Mouse (Mus musculus): ENCODE measurements around the gene Agr3. TPM values are rescaled to one million over a fixed set of nuclear protein-coding genes. Genes with fewer than 3 reads are reported as not detected.

Gene Agr3
- polyA plus RNA-seq, 1 experiment = 0.18 TPM

GRCm38 (mm10) chr12:35979625-35980024, 54.2 kb downstream of the Agr3 start:
- WGBS = 93% methylated on average over 5 of the region's 5 CpGs
- TF ChIP-seq CTCF (IDR thresholded peaks at IDR 0.05; ENCODE audit: borderline replicate concordance, control insufficient read depth, extremely low read depth, insufficient read depth, low read length, poor library complexity) = no peak
- no peak for TF ChIP-seq POLR2A (IDR thresholded peaks at IDR 0.05; ENCODE audit: control insufficient read depth, extremely low read depth, insufficient read depth, low read length, poor library complexity)
- DNase-seq = no peak

DNA sequence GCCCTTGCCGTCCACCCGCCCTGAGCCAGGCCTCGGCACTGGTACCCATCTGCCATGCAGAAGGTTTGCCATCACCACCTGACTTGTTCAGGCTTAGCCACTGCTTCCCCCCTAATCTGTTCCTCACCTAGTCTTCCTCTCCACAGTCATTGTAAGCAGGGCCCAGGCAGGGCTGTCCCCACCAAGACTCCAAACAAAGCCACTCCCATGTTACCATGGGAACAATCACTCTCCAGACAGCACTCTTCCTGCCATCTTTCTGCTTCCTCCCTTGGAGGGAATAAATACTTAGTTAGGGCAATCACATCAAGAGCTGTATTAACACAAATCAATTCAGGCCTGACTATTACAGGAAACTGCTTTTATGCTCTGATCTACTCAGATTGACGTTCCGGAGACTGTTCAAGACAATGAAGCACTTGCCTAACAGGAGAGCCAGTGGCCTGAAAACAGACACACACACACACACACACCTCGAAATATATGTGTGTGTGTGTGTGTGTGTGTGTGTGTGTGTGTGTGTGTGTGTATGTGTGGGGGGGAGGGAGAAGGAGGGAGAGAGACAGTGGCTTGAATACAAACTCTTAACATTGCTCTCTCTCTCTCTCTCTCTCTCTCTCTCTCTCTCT, 56.4 kb downstream of the Agr3 start:
- H3K36me3 ChIP-seq (ENCODE audit: control insufficient read depth, insufficient read depth, low read length) = no peaks in the 10 kb centered on the region
- WGBS = 30% methylated on average over 6 of the region's 6 CpGs
- peaks cover 7% of the 10 kb centered on the region for H3K4me1 ChIP-seq (replicated peaks; ENCODE audit: control insufficient read depth, insufficient read depth, low read length)
- no peak overlapping the region for H3K4me3 ChIP-seq (ENCODE audit: control insufficient read depth, insufficient read depth, low read length)
- DNase-seq = no peak
- no peaks in the 10 kb centered on the region for H3K27me3 ChIP-seq (ENCODE audit: control insufficient read depth, insufficient read depth, low read length)
- H3K27ac ChIP-seq (ENCODE audit: control insufficient read depth, insufficient read depth, low read length) = no peak overlapping the region
- no peak for TF ChIP-seq POLR2A (IDR thresholded peaks at IDR 0.05; ENCODE audit: control insufficient read depth, extremely low read depth, insufficient read depth, low read length, poor library complexity)
- TF ChIP-seq CTCF (IDR thresholded peaks at IDR 0.05; ENCODE audit: borderline replicate concordance, control insufficient read depth, extremely low read depth, insufficient read depth, low read length, poor library complexity) = no peak

More at GRCm38 (mm10) chr12:35979625-35980024, 54.2 kb downstream of the Agr3 start:
- no peaks in the 10 kb centered on the region for H3K27me3 ChIP-seq (ENCODE audit: control insufficient read depth, insufficient read depth, low read length)
- H3K4me1 ChIP-seq (replicated peaks; ENCODE audit: control insufficient read depth, insufficient read depth, low read length) = peaks cover 7% of the 10 kb centered on the region
- no peak overlapping the region for H3K27ac ChIP-seq (ENCODE audit: control insufficient read depth, insufficient read depth, low read length)
- H3K4me3 ChIP-seq (ENCODE audit: control insufficient read depth, insufficient read depth, low read length) = no peak overlapping the region
- no peaks in the 10 kb centered on the region for H3K36me3 ChIP-seq (ENCODE audit: control insufficient read depth, insufficient read depth, low read length)

DNA sequence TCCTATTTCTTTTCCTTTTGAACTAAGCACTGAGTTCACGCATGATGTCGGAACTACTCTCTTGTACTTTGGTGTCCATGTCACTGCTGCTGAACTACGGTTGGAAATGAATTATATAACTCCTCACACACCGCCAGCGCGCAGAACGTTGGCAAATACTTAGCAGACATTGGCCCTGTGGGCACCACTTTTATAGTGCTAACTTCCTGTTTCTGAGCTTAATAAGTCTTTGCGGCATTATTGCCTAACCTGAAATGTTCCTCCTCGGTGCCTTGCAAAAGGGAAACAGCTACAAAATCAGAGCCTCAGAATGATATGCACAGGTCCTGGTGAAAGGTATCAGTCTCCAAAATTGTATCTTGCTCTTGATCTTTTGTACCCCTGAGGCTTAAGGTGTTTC, 58.1 kb downstream of the Agr3 start:
- Histone ChIP-seq H3K36me3 (ENCODE audit: control insufficient read depth, insufficient read depth, low read length) (no peaks in the 10 kb centered on the region), H3K4me1 (replicated peaks; ENCODE audit: control insufficient read depth, insufficient read depth, low read length) (peaks cover 7% of the 10 kb centered on the region), H3K27ac (ENCODE audit: control insufficient read depth, insufficient read depth, low read length) (no peak overlapping the region), H3K27me3 (ENCODE audit: control insufficient read depth, insufficient read depth, low read length) (no peaks in the 10 kb centered on the region), H3K4me3 (ENCODE audit: control insufficient read depth, insufficient read depth, low read length) (no peak overlapping the region)
- no peak for DNase-seq
- TF ChIP-seq POLR2A (IDR thresholded peaks at IDR 0.05; ENCODE audit: control insufficient read depth, extremely low read depth, insufficient read depth, low read length, poor library complexity) (no peak), CTCF (IDR thresholded peaks at IDR 0.05; ENCODE audit: borderline replicate concordance, control insufficient read depth, extremely low read depth, insufficient read depth, low read length, poor library complexity) (no peak)
- 14% methylated on average over 9 of the region's 9 CpGs for WGBS

GRCm38 (mm10) chr12:35984743-35985142, 59.3 kb downstream of the Agr3 start:
- WGBS = 98% methylated on average over 5 of the region's 5 CpGs
- H3K4me1 ChIP-seq (replicated peaks; ENCODE audit: control insufficient read depth, insufficient read depth, low read length) = peaks cover 7% of the 10 kb centered on the region
- no peak overlapping the region for H3K4me3 ChIP-seq (ENCODE audit: control insufficient read depth, insufficient read depth, low read length)
- no peaks in the 10 kb centered on the region for H3K36me3 ChIP-seq (ENCODE audit: control insufficient read depth, insufficient read depth, low read length)
- no peak for DNase-seq
- H3K27me3 ChIP-seq (ENCODE audit: control insufficient read depth, insufficient read depth, low read length) = no peaks in the 10 kb centered on the region
- TF ChIP-seq POLR2A (IDR thresholded peaks at IDR 0.05; ENCODE audit: control insufficient read depth, extremely low read depth, insufficient read depth, low read length, poor library complexity) (no peak), CTCF (IDR thresholded peaks at IDR 0.05; ENCODE audit: borderline replicate concordance, control insufficient read depth, extremely low read depth, insufficient read depth, low read length, poor library complexity) (no peak)
- no peak overlapping the region for H3K27ac ChIP-seq (ENCODE audit: control insufficient read depth, insufficient read depth, low read length)

- WGBS = 87% methylated on average over 9 of the region's 9 CpGs
Measured at GRCm38 (mm10) chr12:35992711-35993110, 67.3 kb downstream of the Agr3 start, which contains the start of gene Agr2. TSS of gene Agr2 (plus strand) at chr12:35992907.

GRCm38 (mm10) chr12:35993583-35993982, 68.2 kb downstream of the Agr3 start:
- no peaks in the 10 kb centered on the region for H3K36me3 ChIP-seq (ENCODE audit: control insufficient read depth, insufficient read depth, low read length)
- H3K27me3 ChIP-seq (ENCODE audit: control insufficient read depth, insufficient read depth, low read length) = no peaks in the 10 kb centered on the region
- TF ChIP-seq POLR2A (IDR thresholded peaks at IDR 0.05; ENCODE audit: control insufficient read depth, extremely low read depth, insufficient read depth, low read length, poor library complexity) (no peak), CTCF (IDR thresholded peaks at IDR 0.05; ENCODE audit: borderline replicate concordance, control insufficient read depth, extremely low read depth, insufficient read depth, low read length, poor library complexity) (no peak)
- DNase-seq = no peak
- H3K27ac ChIP-seq (ENCODE audit: control insufficient read depth, insufficient read depth, low read length) = no peak overlapping the region
- WGBS = 97% methylated on average over 3 of the region's 3 CpGs
- H3K4me3 ChIP-seq (ENCODE audit: control insufficient read depth, insufficient read depth, low read length) = no peak overlapping the region
- H3K4me1 ChIP-seq (replicated peaks; ENCODE audit: control insufficient read depth, insufficient read depth, low read length) = no peaks in the 10 kb centered on the region

More at GRCm38 (mm10) chr12:35992711-35993110, 67.3 kb downstream of the Agr3 start, which contains the start of gene Agr2:
- no peak within 1 kb of the TSS for H3K4me3 ChIP-seq (ENCODE audit: control insufficient read depth, insufficient read depth, low read length)
- H3K36me3 ChIP-seq (ENCODE audit: control insufficient read depth, insufficient read depth, low read length) = no peaks in the 10 kb centered on the region
- DNase-seq = no peak
- TF ChIP-seq POLR2A (IDR thresholded peaks at IDR 0.05; ENCODE audit: control insufficient read depth, extremely low read depth, insufficient read depth, low read length, poor library complexity) (no peak), CTCF (IDR thresholded peaks at IDR 0.05; ENCODE audit: borderline replicate concordance, control insufficient read depth, extremely low read depth, insufficient read depth, low read length, poor library complexity) (no peak)
- no peak within 1 kb of the TSS for H3K27ac ChIP-seq (ENCODE audit: control insufficient read depth, insufficient read depth, low read length)
- H3K27me3 ChIP-seq (ENCODE audit: control insufficient read depth, insufficient read depth, low read length) = no peaks in the 10 kb centered on the region
- no peaks in the 10 kb centered on the region for H3K4me1 ChIP-seq (replicated peaks; ENCODE audit: control insufficient read depth, insufficient read depth, low read length)
